Mouse (Mus musculus) brain, adult 10 weeks (tissue): ENCODE data around the gene 2010003K11Rik. TPM values are rescaled to one million over a fixed set of nuclear protein-coding genes. Genes with fewer than 3 reads are reported as not detected.

Experiments
- polyA plus RNA-seq: library from polyadenylated mRNA; stranded (reverse); fragments of 350-450 nt; fragmentation: Illumina TruSeq; extraction: RNeasy Lipid Tissue Mini Kit (QIAGEN cat#74804); gene quantifications from one replicate; pipeline ENCODE4 v1.2.3, GENCODE M21; 2015; ENCODE audit warnings: low read depth, low replicate concordance

The 2010003K11Rik gene
- not detected for polyA plus RNA-seq

DNA sequence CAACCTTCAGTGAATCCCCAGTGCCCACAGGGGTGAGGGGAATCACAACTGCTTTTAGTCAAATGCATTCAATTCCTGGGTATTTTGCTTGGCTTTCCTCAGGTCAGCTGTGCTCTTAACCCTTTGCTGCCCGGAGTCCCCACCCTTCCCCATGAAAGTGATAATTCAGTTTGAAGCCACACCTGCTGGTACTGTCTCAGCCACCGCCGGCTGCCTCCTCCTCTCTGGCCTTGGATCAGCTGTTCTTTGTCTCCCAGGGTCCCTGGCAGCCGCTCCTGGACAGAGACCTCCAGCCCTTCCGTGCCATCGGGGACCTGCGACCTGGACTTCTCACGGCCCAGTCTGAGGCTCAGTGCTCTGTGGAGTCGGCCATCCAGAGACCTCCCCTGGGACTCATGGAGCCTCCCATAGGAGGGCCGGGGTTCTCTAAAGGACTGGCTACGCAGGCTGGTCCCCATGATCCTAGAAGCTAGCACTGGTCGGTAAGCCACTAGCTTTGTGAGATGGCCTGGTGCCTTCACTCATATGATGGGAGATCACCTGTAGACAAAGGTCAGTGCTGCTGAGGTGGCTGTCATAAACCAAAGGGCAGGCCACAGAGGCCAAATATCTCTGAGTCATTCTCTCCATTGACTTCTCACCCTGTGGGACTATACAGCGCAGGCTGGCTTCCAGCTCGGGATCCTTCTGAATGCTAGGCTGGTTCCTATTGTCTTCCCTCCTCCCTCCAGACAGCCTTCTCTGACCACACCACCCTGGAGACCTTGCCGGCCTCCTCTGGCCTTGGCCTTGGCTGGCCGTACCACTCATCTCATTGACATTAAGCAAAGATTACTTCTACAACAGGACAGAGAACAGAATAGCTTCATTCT, at the start of gene 2010003K11Rik:
Gene 2010003K11Rik (minus strand): TSS at position 522 of the 872 bp plus-strand sequence.

DNA sequence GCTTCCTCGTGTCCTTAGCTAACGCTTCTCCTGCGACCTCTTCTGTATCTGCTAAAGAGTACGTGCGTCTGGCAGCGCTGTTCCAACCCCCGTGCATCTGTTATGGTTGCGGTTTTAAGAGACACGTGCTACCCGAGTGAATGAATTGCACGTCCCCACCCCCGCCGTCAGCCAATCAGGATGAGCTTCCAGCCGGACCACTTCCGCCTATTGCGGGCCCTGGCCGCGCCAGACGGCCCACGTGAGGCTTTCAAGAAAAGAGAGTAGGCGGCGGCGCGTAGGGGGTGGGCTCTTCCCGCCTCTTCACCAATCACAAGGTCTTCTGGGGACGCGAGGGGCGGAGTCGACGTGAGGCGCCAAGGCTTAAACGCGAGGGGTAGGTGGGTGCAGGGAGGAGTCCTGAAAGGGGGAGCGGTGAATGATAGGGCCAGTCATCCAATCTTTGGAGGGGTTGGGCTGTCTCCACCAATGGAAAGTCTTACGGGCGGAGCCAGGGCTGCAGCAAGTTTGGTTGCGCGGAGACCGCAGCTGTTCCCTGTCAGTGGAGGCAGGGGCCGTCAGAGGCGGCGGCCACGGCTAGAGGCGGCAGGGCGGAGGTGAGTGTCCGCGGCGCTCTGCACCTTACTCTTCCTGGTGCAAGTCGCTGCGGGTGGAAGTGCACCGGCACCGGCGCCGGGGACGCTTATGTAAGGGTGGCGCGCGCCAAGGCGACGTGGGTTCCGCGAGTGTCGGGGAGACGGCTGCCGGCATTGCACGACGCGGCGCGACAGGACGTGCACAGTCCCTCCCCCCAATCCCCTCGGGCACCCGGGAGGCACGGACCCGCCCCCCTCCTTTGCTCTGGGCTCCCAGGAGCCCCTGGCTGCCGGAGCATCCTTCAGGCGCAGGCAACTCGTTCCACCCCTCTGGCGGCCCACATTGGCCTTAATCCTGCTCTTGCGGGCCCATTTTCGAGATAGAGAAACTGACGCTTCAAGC, 11.9 kb upstream of the 2010003K11Rik start, which contains the start of gene Pcx:
Gene Pcx (plus strand): TSS at position 487 of the 978 bp plus-strand sequence.

DNA sequence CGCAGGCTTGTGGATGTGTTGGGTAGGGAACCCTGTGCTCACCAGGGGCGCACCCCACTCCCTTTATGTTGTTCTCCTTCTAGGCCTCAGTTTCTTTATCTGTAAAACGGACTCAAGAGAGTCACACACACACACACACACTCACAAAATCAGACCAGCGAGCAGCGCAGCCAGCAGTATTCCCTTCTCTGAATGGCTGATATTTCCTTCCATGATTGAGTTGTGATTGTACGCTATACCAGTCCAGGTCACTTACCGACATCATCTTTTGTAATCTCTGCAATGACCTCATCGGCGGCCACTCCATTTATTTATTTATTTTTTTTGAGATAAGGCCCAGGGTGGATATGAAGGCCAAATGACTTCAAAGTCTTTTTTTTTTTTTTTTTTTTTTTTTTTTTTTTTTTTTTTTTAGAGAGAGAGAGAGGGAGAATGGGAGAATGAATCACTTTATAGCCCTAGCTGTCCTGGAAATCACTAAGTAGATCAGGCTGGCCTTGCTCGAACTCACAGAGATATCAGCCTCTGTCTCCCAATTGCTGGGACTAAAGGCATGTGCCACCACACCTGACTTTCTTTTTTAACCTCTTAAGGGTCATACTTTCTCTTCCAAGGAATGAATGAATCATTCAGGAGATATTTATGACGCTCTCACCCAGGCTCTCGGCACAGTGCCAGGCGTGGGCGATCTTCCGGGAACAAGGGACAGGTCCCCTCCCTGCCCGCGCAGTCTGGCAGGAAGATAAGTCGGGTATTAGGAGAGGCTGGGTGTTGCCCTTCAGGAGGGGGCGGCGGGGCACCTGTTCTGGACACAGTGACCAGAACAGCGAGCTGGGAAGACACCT, 20.8 kb downstream of the 2010003K11Rik start, which contains the start of gene Syt12:
Gene Syt12 (minus strand): TSS at position 103 of the 845 bp plus-strand sequence.

Other genes starting within 250 kb of the 2010003K11Rik start
- 58.5 TPM for gene Ssh3, start 229.4 kb downstream of the 2010003K11Rik start, polyA plus RNA-seq
- gene Ankrd13d, start 215.4 kb downstream of the 2010003K11Rik start, polyA plus RNA-seq, result 55.6 TPM
- gene Grk2, start 192.4 kb downstream of the 2010003K11Rik start, polyA plus RNA-seq, result 184 TPM
- gene Kdm2a, start 100.3 kb downstream of the 2010003K11Rik start, polyA plus RNA-seq, result 41.1 TPM
- gene Rhod, start 59.2 kb downstream of the 2010003K11Rik start, polyA plus RNA-seq, result 1.6 TPM
- gene Syt12, start 21.1 kb downstream of the 2010003K11Rik start, polyA plus RNA-seq, result 33.8 TPM
- 46.9 TPM for gene Pcx, start 11.9 kb upstream of the 2010003K11Rik start, polyA plus RNA-seq
- gene Lrfn4, start 117.1 kb upstream of the 2010003K11Rik start, polyA plus RNA-seq, result 21.6 TPM
- 33.2 TPM for gene Rce1, start 127.1 kb upstream of the 2010003K11Rik start, polyA plus RNA-seq
- gene Gm960, start 200.1 kb upstream of the 2010003K11Rik start, polyA plus RNA-seq, result 2.2 TPM
- gene Sptbn2, start 212.6 kb upstream of the 2010003K11Rik start, polyA plus RNA-seq, result 238 TPM